Mouse (Mus musculus): ENCODE data around the gene Abhd16a. TPM values are rescaled to one million over a fixed set of nuclear protein-coding genes. Genes with fewer than 3 reads are reported as not detected.

The Abhd16a gene
- polyA plus RNA-seq, 1 experiment = 64.7 TPM

DNA sequence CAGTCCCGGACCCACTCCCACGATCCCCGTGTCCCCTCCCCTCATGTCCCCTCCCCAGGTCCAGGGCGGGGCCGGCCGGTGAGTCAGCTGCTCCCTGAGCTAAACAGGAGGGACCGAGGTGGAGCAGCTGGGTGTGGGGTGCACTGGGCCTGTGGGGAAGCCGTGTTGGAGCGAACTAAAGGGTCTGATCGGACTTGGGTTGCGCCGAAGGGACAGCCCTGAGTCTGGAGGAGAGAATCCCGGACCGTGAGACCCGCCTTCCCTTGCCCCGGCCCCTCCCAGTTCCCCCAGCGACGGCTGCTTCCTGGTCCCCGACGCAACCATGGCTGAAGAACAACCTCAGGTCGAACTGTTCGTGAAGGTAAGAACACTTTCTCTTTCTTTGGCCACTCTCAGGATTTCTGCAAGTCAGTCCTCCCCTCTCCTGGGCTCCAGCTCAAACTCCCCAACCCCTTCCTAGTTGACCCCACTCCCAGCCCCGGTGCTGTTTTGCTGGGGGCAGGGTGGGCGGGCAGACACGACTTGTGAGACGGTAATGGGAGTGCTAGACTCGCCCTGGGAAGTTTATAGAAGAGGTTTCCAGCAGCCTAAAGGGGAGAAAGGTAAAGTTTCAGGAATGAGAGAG lies 38.8 kb upstream of the Abhd16a start:
- Histone ChIP-seq H3ac (ENCODE audit: control insufficient read depth, insufficient read length) (peak overlapping the region; percentile 1), H3K4me3 (peak overlapping the region; percentile 96)

DNA sequence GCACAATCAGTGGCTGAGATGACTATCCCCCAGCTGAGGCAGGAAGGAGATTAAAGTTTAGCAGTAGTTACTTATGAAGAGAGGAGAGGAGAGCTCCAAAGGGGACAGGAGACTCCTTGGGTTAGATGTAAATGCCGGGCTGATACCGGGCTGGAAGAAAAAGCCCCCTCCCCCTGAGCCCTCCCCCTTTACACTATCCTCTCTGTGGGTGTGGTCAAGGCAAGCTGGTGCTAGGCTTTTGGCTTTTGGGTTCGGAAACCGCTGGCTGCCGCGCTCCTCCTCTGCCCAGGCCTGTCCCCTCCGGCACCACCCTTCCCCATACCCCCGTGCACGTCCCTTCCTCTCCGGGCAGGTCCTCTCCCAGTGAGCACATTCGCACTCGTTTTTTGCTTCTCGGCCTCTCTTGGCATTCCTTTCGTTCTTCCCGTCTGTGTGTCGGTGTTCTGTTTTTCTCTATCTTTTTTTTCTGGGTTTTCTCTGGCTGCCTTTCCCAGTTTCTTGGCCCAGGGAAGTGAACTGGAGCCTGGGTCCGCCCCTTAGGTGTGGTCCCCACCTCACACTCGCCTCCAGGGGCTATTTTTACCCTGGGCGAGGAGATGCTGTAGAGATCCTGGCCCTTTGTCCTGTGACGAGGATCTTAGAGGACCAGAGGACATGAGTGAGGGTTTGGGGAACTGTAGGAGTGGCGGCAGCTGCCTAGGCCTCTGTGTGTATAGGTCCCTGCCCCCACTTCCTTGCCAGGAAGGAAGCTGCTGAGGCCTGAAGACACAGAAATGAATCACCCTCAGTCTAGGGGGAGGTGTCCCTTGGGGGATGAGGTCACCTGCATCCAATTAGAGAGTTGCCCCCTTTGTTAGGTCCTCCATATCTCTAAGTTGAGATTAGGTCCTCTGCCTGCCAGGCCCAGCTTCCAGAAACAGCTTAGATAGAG lies 37.6 kb upstream of the Abhd16a start:
- Histone ChIP-seq H3K4me2 (ENCODE audit: low read depth) (peak overlapping the region; percentile 86), H3K36me3 (ENCODE audit: control insufficient read depth, insufficient read depth) (peaks cover 37% of the 10 kb centered on the region), H3K79me2 (ENCODE audit: control insufficient read depth, insufficient read depth) (peaks cover 47% of the 10 kb centered on the region), H3ac (ENCODE audit: control insufficient read depth, insufficient read length) (peak overlapping the region; percentile 1), H3K4me3 (peak overlapping the region; percentile 96), H3K27me3 (ENCODE audit: control insufficient read depth, insufficient read depth, insufficient read length) (no peaks in the 10 kb centered on the region)
- TF ChIP-seq MAX (IDR thresholded peaks at IDR 0.05; ENCODE audit: low read depth) (no peak), USF1 (IDR thresholded peaks at IDR 0.05; ENCODE audit: low read depth) (no peak), TCF12 (IDR thresholded peaks at IDR 0.05; ENCODE audit: insufficient read depth, poor library complexity, severe bottlenecking) (no peak), POLR2A (IDR thresholded peaks at IDR 0.05; ENCODE audit: insufficient read length, low read depth) (peak; percentile 65), REST (IDR thresholded peaks at IDR 0.05; ENCODE audit: insufficient read depth, insufficient read length) (no peak), MYOD1 (IDR thresholded peaks at IDR 0.05; ENCODE audit: control insufficient read depth in 1 of 3, insufficient read length in 2 of 3, low read depth in 2 of 3) (peak; percentile 12 to 70 (median 40)), SRF (IDR thresholded peaks at IDR 0.05; ENCODE audit: control insufficient read depth, insufficient read length, low read depth) (no peak), MYOG (IDR thresholded peaks at IDR 0.05; ENCODE audit: control insufficient read depth in 1 of 3, insufficient read depth in 1 of 3, insufficient read length in 2 of 3, low read depth in 2 of 3) (peak in 1 of 3 experiments; percentile 60), TCF3 (IDR thresholded peaks at IDR 0.05; ENCODE audit: insufficient read length, low read depth) (no peak), POLR2AphosphoS2 (IDR thresholded peaks at IDR 0.05; ENCODE audit: insufficient read length, low read depth) (peak; percentile 77), E2F4 (IDR thresholded peaks at IDR 0.05; ENCODE audit: insufficient read depth) (no peak), CEBPB (IDR thresholded peaks at IDR 0.05; ENCODE audit: insufficient read depth, poor library complexity, severe bottlenecking) (no peak)

More for the DNA sequence above, 38.8 kb upstream of the Abhd16a start:
- Histone ChIP-seq H3K4me2 (ENCODE audit: low read depth) (peak overlapping the region; percentile 86), H3K27me3 (ENCODE audit: control insufficient read depth, insufficient read depth, insufficient read length) (no peaks in the 10 kb centered on the region), H3K79me2 (ENCODE audit: control insufficient read depth, insufficient read depth) (peaks cover 47% of the 10 kb centered on the region), H3K36me3 (ENCODE audit: control insufficient read depth, insufficient read depth) (peaks cover 28% of the 10 kb centered on the region)
- TF ChIP-seq SRF (IDR thresholded peaks at IDR 0.05; ENCODE audit: control insufficient read depth, insufficient read length, low read depth) = no peak
- TF ChIP-seq POLR2AphosphoS2 (IDR thresholded peaks at IDR 0.05; ENCODE audit: insufficient read length, low read depth) = peak; percentile 89
- no peak for TF ChIP-seq TCF3 (IDR thresholded peaks at IDR 0.05; ENCODE audit: insufficient read length, low read depth)
- no peak for TF ChIP-seq TCF12 (IDR thresholded peaks at IDR 0.05; ENCODE audit: insufficient read depth, poor library complexity, severe bottlenecking)
- TF ChIP-seq POLR2A (IDR thresholded peaks at IDR 0.05; ENCODE audit: insufficient read length, low read depth) = peak; percentile 88
- TF ChIP-seq USF1 (IDR thresholded peaks at IDR 0.05; ENCODE audit: low read depth) = no peak
- TF ChIP-seq E2F4 (IDR thresholded peaks at IDR 0.05; ENCODE audit: insufficient read depth) = no peak
- no peak for TF ChIP-seq CEBPB (IDR thresholded peaks at IDR 0.05; ENCODE audit: insufficient read depth, poor library complexity, severe bottlenecking)
- peak in 2 of 3 experiments; percentile 40 to 68 for TF ChIP-seq MYOG (IDR thresholded peaks at IDR 0.05; ENCODE audit: control insufficient read depth in 1 of 3, insufficient read depth in 1 of 3, insufficient read length in 2 of 3, low read depth in 2 of 3)
- TF ChIP-seq MYOD1 (IDR thresholded peaks at IDR 0.05; ENCODE audit: control insufficient read depth in 1 of 3, insufficient read length in 2 of 3, low read depth in 2 of 3) = peak in 2 of 3 experiments; percentile 25 to 63
- no peak for TF ChIP-seq REST (IDR thresholded peaks at IDR 0.05; ENCODE audit: insufficient read depth, insufficient read length)

DNA sequence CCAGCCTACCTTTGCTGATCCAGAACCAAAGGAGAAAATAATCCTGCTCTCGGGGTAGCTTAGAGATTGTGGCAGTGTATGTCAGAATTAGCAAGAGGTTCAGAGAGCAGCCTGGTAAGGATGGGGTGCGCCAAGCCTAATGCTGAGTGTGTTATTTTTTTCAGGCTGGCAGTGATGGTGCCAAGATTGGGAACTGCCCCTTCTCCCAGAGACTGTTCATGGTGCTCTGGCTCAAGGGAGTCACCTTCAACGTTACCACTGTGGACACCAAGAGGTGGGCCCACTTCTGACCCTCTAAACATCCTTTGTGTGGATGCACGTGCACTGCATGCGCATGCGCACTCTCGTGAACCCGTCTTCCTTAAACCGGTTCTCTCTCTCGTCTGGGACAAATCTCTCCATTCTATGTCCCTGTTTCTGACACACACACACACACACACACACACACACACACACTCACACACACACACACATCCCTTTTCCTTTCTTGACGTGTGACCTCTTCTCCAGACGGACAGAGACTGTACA lies 36.7 kb upstream of the Abhd16a start:
- H3ac ChIP-seq (ENCODE audit: control insufficient read depth, insufficient read length) = peak overlapping the region; percentile 1
- no peaks in the 10 kb centered on the region for H3K27me3 ChIP-seq (ENCODE audit: control insufficient read depth, insufficient read depth, insufficient read length)
- H3K79me2 ChIP-seq (ENCODE audit: control insufficient read depth, insufficient read depth) = peaks cover 47% of the 10 kb centered on the region
- TF ChIP-seq CEBPB (IDR thresholded peaks at IDR 0.05; ENCODE audit: insufficient read depth, poor library complexity, severe bottlenecking) (no peak), USF1 (IDR thresholded peaks at IDR 0.05; ENCODE audit: low read depth) (no peak), POLR2AphosphoS2 (IDR thresholded peaks at IDR 0.05; ENCODE audit: insufficient read length, low read depth) (no peak), TCF3 (IDR thresholded peaks at IDR 0.05; ENCODE audit: insufficient read length, low read depth) (no peak), REST (IDR thresholded peaks at IDR 0.05; ENCODE audit: insufficient read depth, insufficient read length) (no peak), MYOD1 (IDR thresholded peaks at IDR 0.05; ENCODE audit: control insufficient read depth in 1 of 3, insufficient read length in 2 of 3, low read depth in 2 of 3) (no peak), MYOG (IDR thresholded peaks at IDR 0.05; ENCODE audit: control insufficient read depth in 1 of 3, insufficient read depth in 1 of 3, insufficient read length in 2 of 3, low read depth in 2 of 3) (no peak), POLR2A (IDR thresholded peaks at IDR 0.05; ENCODE audit: insufficient read length, low read depth) (no peak), E2F4 (IDR thresholded peaks at IDR 0.05; ENCODE audit: insufficient read depth) (no peak), TCF12 (IDR thresholded peaks at IDR 0.05; ENCODE audit: insufficient read depth, poor library complexity, severe bottlenecking) (no peak), SRF (IDR thresholded peaks at IDR 0.05; ENCODE audit: control insufficient read depth, insufficient read length, low read depth) (no peak), MAX (IDR thresholded peaks at IDR 0.05; ENCODE audit: low read depth) (no peak)
- peak overlapping the region; percentile 96 for H3K4me3 ChIP-seq
- H3K4me2 ChIP-seq (ENCODE audit: low read depth) = peak overlapping the region; percentile 86
- peaks cover 37% of the 10 kb centered on the region for H3K36me3 ChIP-seq (ENCODE audit: control insufficient read depth, insufficient read depth)
